Mouse (Mus musculus) inflammation-experienced regulatory T-cells, adult 6 months (primary cell): ENCODE data around the gene Fbxl14. TPM values are rescaled to one million over a fixed set of nuclear protein-coding genes. Genes with fewer than 3 reads are reported as not detected.
"Not testable (repeated sequence)": the region's sequence is repeated elsewhere in the genome, so short reads cannot be mapped to it uniquely, and the experiment has no call there.

Experiments used
- ATAC-seq: one replicate; pipeline ENCODE4 v1.8.0; 2017
- polyA plus RNA-seq, 3 experiments: library from polyadenylated mRNA; unstranded; fragments of 100-300 nt; shearing (Covaris generic); gene quantifications; one replicate each; pipeline ENCODE4 v1.2.1; 2017

The Fbxl14 gene
- polyA plus RNA-seq, result 10 to 100 TPM; 13.8 to 15.1 (median 14.3) TPM

GRCm38 (mm10) chr6:119479343-119479875, at the start of gene Fbxl14:
Fbxl14 (plus strand) TSS chr6:119479668.
- peak; percentile 52 for ATAC-seq

- ATAC-seq, result peak; percentile 64
These were observed 49.0 kb upstream of the Fbxl14 start for GRCm38 (mm10) chr6:119430508-119430907.

DNA sequence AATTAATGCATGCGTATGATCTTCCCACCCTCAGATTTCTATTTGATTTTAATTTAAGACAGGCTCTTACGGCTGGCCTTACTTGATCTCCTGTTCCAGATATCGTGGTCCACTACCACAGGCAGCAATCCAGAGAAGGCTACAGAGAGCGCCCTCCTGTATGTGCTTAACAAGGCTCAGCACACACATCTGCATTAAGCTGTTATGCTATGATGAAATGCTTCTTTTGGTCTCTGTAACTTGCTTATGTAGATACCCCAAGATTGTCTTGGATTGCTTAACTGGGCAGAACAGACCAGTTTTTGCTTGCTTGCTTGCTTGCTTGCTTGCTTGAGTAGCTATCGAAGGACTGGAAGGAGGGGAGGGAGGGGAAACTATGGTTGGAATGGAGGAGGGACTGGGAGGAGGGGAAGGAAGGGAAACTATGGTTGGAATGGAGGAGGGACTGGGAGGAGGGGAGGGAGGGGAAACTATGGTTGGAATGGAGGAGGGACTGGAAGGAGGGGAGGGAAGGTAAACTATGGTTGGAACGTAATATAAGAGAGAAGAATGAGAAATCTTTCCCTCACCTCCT, 47.6 kb upstream of the Fbxl14 start:
- no peak for ATAC-seq

DNA sequence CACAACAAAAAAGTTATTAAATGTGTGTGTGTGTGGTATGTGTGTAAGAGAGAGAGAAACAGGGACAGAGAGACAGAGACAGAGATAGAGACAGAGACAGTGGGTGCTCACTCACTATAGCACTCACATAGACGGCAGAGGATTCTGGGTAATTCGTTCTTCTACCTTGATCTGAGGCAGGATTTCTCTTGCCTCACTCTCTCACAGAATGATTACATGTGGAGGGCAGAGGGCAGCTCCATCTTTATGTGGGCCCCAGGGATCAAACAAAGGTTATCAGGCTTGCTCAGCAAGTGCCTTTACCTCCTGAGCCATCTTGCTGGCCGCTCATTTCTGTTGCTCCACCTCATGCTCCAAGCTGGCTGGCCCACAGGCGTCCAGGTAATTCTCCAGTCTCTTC, 45.1 kb upstream of the Fbxl14 start:
- ATAC-seq, result no peak

GRCm38 (mm10) chr6:119437894-119438761, 41.3 kb upstream of the Fbxl14 start:
- no peak for ATAC-seq

GRCm38 (mm10) chr6:119442729-119443128, 36.7 kb upstream of the Fbxl14 start:
- ATAC-seq, result not testable (repeated sequence)

- peak; percentile 84 for ATAC-seq
These were observed 35.5 kb upstream of the Fbxl14 start for GRCm38 (mm10) chr6:119443742-119444645.

DNA sequence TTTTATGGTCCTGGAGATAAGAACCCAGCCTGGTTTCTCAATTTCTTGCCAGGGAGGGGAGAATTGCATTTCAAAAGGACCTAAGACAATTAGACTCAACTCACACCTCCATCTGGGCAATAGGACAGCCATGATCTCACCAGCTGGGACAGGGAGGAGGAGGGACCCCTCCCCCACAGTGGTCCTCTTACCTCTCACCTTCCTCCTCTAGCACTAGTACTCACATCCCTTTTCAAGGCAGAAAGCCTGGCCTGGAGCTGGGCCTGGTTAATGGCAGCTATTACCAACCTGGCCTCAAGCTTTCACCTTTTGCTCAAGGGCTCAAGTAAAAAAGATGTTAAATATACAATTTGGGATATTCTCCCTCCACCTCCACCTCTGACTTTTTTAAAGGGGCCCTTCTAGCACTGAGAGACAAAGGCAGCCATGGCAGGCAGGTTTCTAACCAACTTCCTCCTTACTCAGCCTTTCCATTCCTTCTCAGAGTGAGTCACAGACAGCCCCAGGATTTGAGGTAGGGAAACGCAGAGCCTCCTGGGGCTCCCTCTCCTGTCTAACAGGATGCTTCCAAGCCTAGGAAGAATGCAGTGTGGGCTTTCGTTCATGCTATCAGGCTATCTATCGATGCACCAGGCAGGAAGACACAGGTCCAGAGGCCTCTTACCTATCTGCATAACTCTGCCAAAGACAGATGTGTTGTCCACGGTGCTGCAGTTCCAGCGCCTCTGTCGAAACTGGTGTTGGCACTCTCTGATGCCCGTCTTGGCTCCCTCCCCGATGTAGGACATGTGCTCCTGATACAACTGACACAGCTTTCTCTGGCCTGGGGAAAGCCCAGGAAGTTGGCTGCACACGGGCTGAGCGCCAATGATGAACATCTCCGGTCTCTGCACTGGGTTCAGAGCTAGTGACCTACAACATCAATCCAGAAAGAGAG, 33.5 kb upstream of the Fbxl14 start:
- ATAC-seq, result no peak

DNA sequence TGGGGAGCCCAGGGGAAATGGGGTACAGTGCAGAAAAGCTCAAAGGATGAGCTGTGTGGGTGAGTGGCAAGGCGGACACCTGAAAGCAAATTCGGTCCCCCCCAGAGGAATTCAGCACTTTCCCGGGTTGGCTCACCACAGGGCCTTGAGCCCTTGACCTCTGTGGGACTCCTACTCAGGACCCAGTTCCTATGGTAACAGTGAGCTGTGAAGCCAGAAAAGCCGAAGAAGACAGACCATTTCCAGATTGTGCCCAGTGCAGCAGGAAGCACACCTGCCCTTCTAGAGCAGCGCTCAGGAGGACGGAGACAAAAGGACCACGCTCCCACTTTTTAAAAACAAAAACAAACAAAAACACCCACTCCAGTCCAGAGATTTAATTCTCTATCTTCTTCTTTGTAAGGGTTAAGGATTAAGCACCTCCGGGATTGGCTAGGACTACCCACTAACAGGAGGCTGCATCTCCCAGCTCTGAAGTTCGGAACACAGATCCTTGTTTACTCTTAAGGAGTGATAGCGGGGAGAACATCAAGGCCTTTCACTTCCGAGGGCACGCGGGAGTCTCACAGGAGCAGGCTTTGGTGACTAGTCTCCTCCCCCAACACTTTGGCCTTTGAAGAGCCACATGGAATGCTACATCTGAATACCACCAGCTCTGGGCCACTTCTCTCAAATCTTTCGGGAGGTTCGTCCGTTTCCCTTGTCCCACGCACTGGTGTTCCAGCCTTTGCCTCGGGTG, 31.0 kb upstream of the Fbxl14 start:
- ATAC-seq, result no peak

- ATAC-seq, result no peak
These were observed 30.4 kb upstream of the Fbxl14 start for GRCm38 (mm10) chr6:119449060-119449499.

GRCm38 (mm10) chr6:119450965-119451943, 28.2 kb upstream of the Fbxl14 start:
- no peak for ATAC-seq

GRCm38 (mm10) chr6:119451981-119452499, 27.4 kb upstream of the Fbxl14 start:
- ATAC-seq, result no peak

- no peak for ATAC-seq
These were observed 21.3 kb upstream of the Fbxl14 start for GRCm38 (mm10) chr6:119458166-119458565.

DNA sequence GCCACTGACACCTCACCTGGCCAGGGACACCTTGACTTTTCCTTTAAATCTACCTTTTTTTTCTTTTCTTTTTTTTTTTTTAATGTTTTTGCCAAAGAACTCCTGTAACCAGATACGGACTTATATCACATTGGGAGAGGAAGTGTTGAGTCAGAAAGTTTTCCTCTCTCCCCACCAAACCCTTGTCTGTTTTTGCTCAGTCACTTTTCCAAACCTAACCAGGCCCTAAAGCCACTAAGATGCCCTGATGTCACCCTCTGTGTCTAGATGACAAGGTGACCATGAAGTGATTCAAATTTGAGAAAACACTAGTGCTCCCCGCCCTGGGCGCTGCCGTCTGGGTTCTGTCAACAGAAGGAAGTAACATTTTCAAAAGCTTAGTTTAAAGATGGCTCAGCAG, 20.4 kb upstream of the Fbxl14 start:
- no peak for ATAC-seq

GRCm38 (mm10) chr6:119460391-119460790, 19.1 kb upstream of the Fbxl14 start:
- ATAC-seq, result no peak

GRCm38 (mm10) chr6:119466161-119466560, 13.3 kb upstream of the Fbxl14 start:
- ATAC-seq, result no peak

- no peak for ATAC-seq
These were observed 12.3 kb upstream of the Fbxl14 start for GRCm38 (mm10) chr6:119466921-119467784.

DNA sequence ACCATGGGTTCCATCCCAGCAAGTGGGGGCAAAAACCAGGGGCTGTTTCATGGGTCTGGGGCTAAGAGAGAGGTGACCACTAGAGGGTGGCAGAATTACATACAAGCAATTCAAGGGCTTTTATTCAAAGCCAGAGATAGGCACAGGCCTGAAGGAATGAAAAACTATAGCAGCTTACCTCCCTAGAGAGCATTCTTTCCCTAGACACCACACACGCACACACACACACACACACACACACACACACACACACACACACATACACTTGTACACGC, 11.7 kb upstream of the Fbxl14 start:
- ATAC-seq, result no peak

GRCm38 (mm10) chr6:119470777-119471176, 8.7 kb upstream of the Fbxl14 start:
- no peak for ATAC-seq
